Mouse (Mus musculus): Measurements from ENCODE around the gene Ifrd1.

- TF ChIP-seq CTCF (IDR thresholded peaks at IDR 0.05; ENCODE audit: low read depth) (no peak), EP300 (optimal IDR thresholded peaks at IDR 0.05) (no peak)
These were observed 3.4 kb downstream of the Ifrd1 start for GRCm38 (mm10) chr12:40244926-40245325.
